Mouse (Mus musculus): ENCODE results near the gene Nepro.

Nepro gene

GRCm38 (mm10) chr16:44767967-44768366, 43.9 kb downstream of the Nepro start:
- DNase-seq: no peak

- no peak for DNase-seq
Observed at GRCm38 (mm10) chr16:44772577-44772976, 48.5 kb downstream of the Nepro start.

- no peak for DNase-seq
Observed at GRCm38 (mm10) chr16:44773673-44774072, 49.6 kb downstream of the Nepro start.

- no peak for DNase-seq
Observed at GRCm38 (mm10) chr16:44774201-44774600, 50.1 kb downstream of the Nepro start.

- DNase-seq: peak; percentile 12 to 49
Observed at GRCm38 (mm10) chr16:44778538-44779147, 54.5 kb downstream of the Nepro start.

- DNase-seq: no peak
Observed at GRCm38 (mm10) chr16:44779494-44779893, 55.4 kb downstream of the Nepro start.

- no peak for DNase-seq
Observed at GRCm38 (mm10) chr16:44780751-44781150, 56.6 kb downstream of the Nepro start.

All from thymus, adult 18-20 months (tissue).